ENCODE assay signal across 14 mouse cellular contexts in the genomic region with DNA sequence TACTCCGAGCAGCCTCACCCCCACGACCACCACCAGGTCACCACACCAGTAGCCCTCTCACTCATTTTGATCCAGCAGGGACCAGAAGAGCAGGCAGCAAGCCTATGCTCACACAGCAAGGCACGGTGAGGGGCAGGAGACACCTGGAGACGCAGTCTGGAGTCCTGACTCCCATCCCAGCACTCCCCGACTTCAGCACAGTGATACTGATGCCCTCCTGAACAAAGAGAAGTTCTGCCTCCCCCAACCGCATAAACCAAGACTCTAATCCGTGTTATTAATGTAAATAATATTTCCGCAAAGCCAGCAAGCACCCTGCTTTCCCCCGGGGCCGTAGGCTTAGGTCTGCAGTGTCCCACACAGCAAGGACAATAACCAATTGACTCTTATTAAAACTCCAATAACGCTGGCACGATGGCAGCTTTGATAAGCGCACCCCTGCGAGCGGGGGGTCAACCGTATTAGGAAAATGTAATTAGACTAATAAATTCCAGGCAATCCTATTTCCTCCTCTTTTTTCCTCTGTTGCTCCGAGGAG.
"Had no signal": no experiment of that assay in that cellular context is flagged by ENCODE, and none has a peak within 500 bp of the region (broad histone marks: within the 10 kb centered on the region; RNA-seq: fewer than 3 reads in every experiment).

No protein-coding gene starts in this region.

- ATAC-seq: intestine, embryonic 16.5 days had no signal

- H3K9ac ChIP-seq: liver, embryonic 13.5 days had no signal

- DNase-seq: kidney, adult 18-20 months; kidney, postnatal 36 days; layer of hippocampus, postnatal 36 days; liver, embryonic 13.5 days; lung, adult 2 months; lung, postnatal 14 days; lung, postnatal 4 days; retina, postnatal 1 day; thymus, adult 18-20 months; thymus, postnatal 36 days had no signal

- H3K4me3 ChIP-seq: left cerebral cortex, adult 2 months; liver, embryonic 13.5 days had no signal

- H3K27ac ChIP-seq: kidney, postnatal 0 days; left cerebral cortex, adult 2 months; liver, embryonic 13.5 days had no signal

- H3K4me2 ChIP-seq: liver, embryonic 13.5 days; midbrain, embryonic 11.5 days had no signal

- H3K4me1 ChIP-seq: liver, embryonic 13.5 days had no signal

- H3K36me3 ChIP-seq: liver, embryonic 13.5 days had no signal

- H3K27me3 ChIP-seq: liver, embryonic 13.5 days had no signal
